Mouse (Mus musculus): ENCODE measurements around the gene 1700001O22Rik. TPM values are rescaled to one million over a fixed set of nuclear protein-coding genes. Genes with fewer than 3 reads are reported as not detected.

1700001O22Rik gene
- polyA plus RNA-seq, 1 experiment from 2014 or later: not detected

DNA sequence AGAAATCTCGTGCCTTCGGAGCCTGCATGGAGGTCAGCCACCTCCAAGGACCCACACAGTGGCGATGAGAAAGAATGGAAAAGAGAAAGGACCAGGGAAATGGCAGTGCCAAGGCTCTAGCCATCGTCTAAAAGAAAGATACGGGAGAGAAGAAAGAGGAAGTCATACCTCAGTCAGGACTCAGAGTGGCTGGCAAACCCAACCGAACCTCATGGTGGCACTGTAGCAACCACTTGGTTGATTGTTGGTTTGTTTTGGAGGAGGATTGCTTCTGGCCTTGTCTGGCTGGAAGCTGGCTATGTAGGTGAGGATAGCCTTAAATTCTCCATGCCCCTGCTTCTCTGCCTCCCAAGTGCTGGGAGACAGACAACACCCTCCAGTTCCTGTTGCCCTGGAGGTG is 34.3 kb downstream of the 1700001O22Rik start:
- H3K36me3 ChIP-seq (replicated peaks; ENCODE audit: insufficient read depth, low read length): no peaks in the 10 kb centered on the region
- H3K4me2 ChIP-seq (ENCODE audit: low read depth, low read length): peak overlapping the region; percentile 16; the same call in 1 of the 2 replicates
- 0 out of 2 replicates have a peak overlapping the region, but pooled peaks have one; percentile 25 for H3K27ac ChIP-seq (ENCODE audit: low read depth)
- H3K4me1 ChIP-seq (ENCODE audit: insufficient read depth): peaks cover 36% of the 10 kb centered on the region
- H3K9ac ChIP-seq (replicated peaks): no peak overlapping the region
- H3K27me3 ChIP-seq (ENCODE audit: insufficient read depth, low read length): no peaks in the 10 kb centered on the region
- H3K9me3 ChIP-seq (ENCODE audit: low read length): no peaks in the 10 kb centered on the region
- ATAC-seq: no peak
- H3K4me3 ChIP-seq (ENCODE audit: low read depth, low read length): no peak overlapping the region
- WGBS (ENCODE audit: insufficient replicate concordance): 33% methylated on average over 6 of the region's 6 CpGs
- TF ChIP-seq EP300 (IDR thresholded peaks at IDR 0.05; ENCODE audit: low read depth) (no peak), CTCF (IDR thresholded peaks at IDR 0.05; ENCODE audit: low read depth) (peak; percentile 66)
- DNase-seq: no peak

DNA sequence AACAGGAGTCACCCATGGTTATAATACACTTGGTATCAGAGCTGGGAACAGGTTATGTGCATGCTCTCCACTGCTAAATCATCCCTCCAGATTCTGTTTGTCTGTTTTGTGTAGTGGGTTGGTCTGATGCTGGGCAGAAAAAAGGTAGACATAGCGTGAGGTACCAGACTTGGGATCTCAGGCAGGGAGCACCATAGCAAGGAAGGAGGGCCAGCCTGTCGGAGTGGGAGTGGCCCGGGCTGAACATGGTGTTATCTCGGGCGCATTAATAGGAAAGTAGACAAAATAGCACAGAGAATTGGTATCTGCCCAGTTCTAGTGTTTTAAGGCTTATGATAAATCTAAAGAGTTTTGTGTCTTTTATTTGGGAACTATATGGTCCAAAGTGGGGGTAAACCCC is 34.9 kb downstream of the 1700001O22Rik start:
- 46% methylated on average over 5 of the region's 5 CpGs for WGBS (ENCODE audit: insufficient replicate concordance)
- DNase-seq (no peak), ATAC-seq (no peak)
- Histone ChIP-seq H3K4me2 (ENCODE audit: low read depth, low read length) (no peak overlapping the region), H3K36me3 (replicated peaks; ENCODE audit: insufficient read depth, low read length) (no peaks in the 10 kb centered on the region), H3K4me1 (ENCODE audit: insufficient read depth) (peaks cover 31% of the 10 kb centered on the region), H3K9me3 (ENCODE audit: low read length) (no peaks in the 10 kb centered on the region), H3K27ac (ENCODE audit: low read depth) (no peak overlapping the region), H3K27me3 (ENCODE audit: insufficient read depth, low read length) (no peaks in the 10 kb centered on the region), H3K9ac (replicated peaks) (no peak overlapping the region), H3K4me3 (ENCODE audit: low read depth, low read length) (no peak overlapping the region)
- TF ChIP-seq CTCF (IDR thresholded peaks at IDR 0.05; ENCODE audit: low read depth) (no peak), EP300 (IDR thresholded peaks at IDR 0.05; ENCODE audit: low read depth) (no peak)

DNA sequence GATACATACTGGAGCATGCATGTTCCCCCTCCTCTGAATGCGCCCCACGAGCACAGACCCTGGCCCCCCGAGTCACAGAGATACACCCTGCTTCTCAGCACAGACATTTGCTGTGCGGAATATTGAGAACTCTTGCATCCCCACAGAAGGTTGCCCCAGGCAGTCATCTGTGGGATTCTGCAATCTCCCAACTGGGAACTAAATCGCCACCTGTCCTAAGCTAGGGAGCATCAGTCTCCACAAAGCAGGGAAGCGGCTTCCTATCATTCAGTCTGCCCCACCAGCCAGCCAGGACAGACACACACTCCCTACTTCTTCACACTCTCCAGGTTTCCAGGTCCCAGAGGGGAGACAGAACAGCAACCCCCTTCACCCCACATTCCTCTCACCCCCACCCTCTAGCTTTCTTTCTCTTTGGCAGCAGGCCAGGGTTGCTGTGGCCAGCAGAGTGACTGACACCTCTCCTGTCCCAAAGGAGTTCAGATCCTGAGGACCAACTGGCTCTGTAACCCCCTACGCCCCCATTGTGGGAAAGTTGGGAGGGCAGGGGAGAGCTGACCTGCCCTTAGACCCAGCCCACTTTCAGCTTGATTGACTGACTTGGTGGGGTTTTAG is 35.7 kb downstream of the 1700001O22Rik start:
- Histone ChIP-seq H3K9me3 (ENCODE audit: low read length) (no peaks in the 10 kb centered on the region), H3K36me3 (replicated peaks; ENCODE audit: insufficient read depth, low read length) (no peaks in the 10 kb centered on the region), H3K27me3 (ENCODE audit: insufficient read depth, low read length) (no peaks in the 10 kb centered on the region), H3K4me1 (ENCODE audit: insufficient read depth) (peaks cover 23% of the 10 kb centered on the region), H3K4me2 (ENCODE audit: low read depth, low read length) (no peak overlapping the region), H3K27ac (ENCODE audit: low read depth) (no peak overlapping the region), H3K9ac (replicated peaks) (no peak overlapping the region), H3K4me3 (ENCODE audit: low read depth, low read length) (no peak overlapping the region)
- no peak for TF ChIP-seq CTCF (IDR thresholded peaks at IDR 0.05; ENCODE audit: low read depth)
- TF ChIP-seq EP300 (IDR thresholded peaks at IDR 0.05; ENCODE audit: low read depth): no peak
- ATAC-seq (no peak), DNase-seq (no peak)
- WGBS (ENCODE audit: insufficient replicate concordance): 80% methylated on average over 7 of the region's 7 CpGs

DNA sequence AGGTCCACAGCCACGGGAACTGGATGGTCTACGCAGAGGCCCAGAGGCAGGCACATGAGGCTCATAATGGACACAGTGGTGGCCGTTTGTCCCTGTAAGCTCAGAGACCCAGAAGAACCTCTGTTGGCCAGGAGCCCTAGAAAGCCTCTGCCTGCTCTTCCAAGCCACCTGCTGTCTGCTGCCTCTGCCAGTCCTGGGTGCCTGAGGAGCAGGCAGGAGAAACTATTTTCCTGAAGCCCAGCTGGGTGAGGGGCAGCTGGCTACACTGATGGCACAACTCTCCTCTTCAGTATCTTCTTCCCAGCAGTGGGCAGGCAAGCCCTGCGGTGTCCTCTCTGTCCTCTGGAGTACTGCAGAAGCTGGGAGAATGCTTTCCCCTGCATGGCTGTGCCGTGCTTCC is 37.0 kb downstream of the 1700001O22Rik start:
- ATAC-seq (no peak), DNase-seq (no peak)
- WGBS (ENCODE audit: insufficient replicate concordance): 77% methylated on average over 5 of the region's 5 CpGs
- H3K27ac ChIP-seq (ENCODE audit: low read depth): no peak overlapping the region
- H3K4me1 ChIP-seq (ENCODE audit: insufficient read depth): peaks cover 16% of the 10 kb centered on the region
- H3K9ac ChIP-seq (replicated peaks): no peak overlapping the region
- TF ChIP-seq CTCF (IDR thresholded peaks at IDR 0.05; ENCODE audit: low read depth): no peak
- TF ChIP-seq EP300 (IDR thresholded peaks at IDR 0.05; ENCODE audit: low read depth): no peak
- no peaks in the 10 kb centered on the region for H3K36me3 ChIP-seq (replicated peaks; ENCODE audit: insufficient read depth, low read length)
- no peaks in the 10 kb centered on the region for H3K27me3 ChIP-seq (ENCODE audit: insufficient read depth, low read length)
- H3K4me2 ChIP-seq (ENCODE audit: low read depth, low read length): no peak overlapping the region
- no peaks in the 10 kb centered on the region for H3K9me3 ChIP-seq (ENCODE audit: low read length)
- no peak overlapping the region for H3K4me3 ChIP-seq (ENCODE audit: low read depth, low read length)

DNA sequence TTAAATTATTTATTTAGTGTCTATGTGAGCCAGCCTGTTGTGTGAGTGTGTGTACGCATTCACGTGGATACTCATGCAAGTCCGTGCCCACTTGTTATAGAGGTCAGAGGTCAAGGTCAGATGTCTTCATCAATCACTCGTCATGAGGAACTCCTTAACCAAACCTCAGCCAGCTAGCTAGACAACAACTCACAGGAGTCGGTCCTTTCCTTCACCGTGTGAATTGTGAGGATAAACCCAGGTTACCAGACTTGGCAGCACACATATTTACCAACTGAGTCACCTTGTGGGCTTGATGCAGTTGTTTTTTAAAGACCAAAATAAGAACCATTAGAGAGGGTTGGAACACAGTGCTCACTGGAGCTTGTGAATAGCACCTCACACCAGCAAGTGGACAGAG is 42.8 kb downstream of the 1700001O22Rik start:
- Histone ChIP-seq H3K27ac (ENCODE audit: low read depth) (0 out of 2 replicates have a peak overlapping the region, but pooled peaks have one; percentile 7), H3K36me3 (replicated peaks; ENCODE audit: insufficient read depth, low read length) (no peaks in the 10 kb centered on the region), H3K4me1 (ENCODE audit: insufficient read depth) (peaks cover 24% of the 10 kb centered on the region), H3K4me2 (ENCODE audit: low read depth, low read length) (no peak overlapping the region), H3K9me3 (ENCODE audit: low read length) (no peaks in the 10 kb centered on the region), H3K9ac (replicated peaks) (no peak overlapping the region), H3K4me3 (ENCODE audit: low read depth, low read length) (no peak overlapping the region), H3K27me3 (ENCODE audit: insufficient read depth, low read length) (no peaks in the 10 kb centered on the region)
- TF ChIP-seq CTCF (IDR thresholded peaks at IDR 0.05; ENCODE audit: low read depth) (no peak), EP300 (IDR thresholded peaks at IDR 0.05; ENCODE audit: low read depth) (no peak)
- DNase-seq: no peak
- ATAC-seq: no peak
- 54% methylated on average over 6 of the region's 6 CpGs for WGBS (ENCODE audit: insufficient replicate concordance)

DNA sequence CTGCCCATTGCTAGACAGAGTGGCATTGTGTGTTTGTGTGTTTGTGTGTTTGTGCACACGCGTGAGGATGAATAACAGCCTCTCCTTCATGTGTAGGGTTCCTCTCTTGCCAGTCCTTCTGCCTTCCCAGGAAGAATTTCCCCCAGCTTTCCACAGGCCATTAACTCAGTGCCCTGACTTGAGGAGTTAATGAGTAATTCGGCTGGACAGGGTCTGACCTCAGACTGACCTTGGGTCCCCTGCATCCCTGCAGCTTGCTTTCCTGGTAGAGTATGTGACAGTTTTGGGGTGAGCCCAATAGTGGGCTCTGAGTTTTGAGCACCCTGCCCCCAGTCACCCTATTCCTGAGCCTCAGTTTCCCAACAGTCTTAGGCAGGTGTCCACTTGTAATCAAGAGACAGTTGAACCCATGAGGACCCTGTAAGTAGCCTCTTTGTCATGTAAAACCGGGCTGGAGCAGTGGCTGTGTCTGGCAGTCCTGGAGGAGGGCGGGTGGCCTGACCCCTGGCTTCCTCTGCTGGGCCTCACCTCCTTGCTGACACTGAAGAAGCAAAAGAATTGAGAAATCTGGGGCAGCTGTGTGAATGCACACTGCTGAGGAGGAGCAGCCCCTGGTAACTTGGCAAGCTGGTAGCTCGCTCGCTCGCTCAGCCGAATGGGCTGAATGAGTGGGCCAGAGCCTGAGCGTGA is 43.5 kb downstream of the 1700001O22Rik start:
- WGBS (ENCODE audit: insufficient replicate concordance): 53% methylated on average over 10 of the region's 10 CpGs

More for the DNA sequence above, 43.5 kb downstream of the 1700001O22Rik start:
- Histone ChIP-seq H3K9me3 (ENCODE audit: low read length) (no peaks in the 10 kb centered on the region), H3K4me2 (ENCODE audit: low read depth, low read length) (no peak overlapping the region), H3K36me3 (replicated peaks; ENCODE audit: insufficient read depth, low read length) (no peaks in the 10 kb centered on the region), H3K27me3 (ENCODE audit: insufficient read depth, low read length) (no peaks in the 10 kb centered on the region), H3K9ac (replicated peaks) (no peak overlapping the region), H3K27ac (ENCODE audit: low read depth) (0 out of 2 replicates have a peak overlapping the region, but pooled peaks have one; percentile 7), H3K4me3 (ENCODE audit: low read depth, low read length) (no peak overlapping the region), H3K4me1 (ENCODE audit: insufficient read depth) (peaks cover 24% of the 10 kb centered on the region)
- TF ChIP-seq EP300 (IDR thresholded peaks at IDR 0.05; ENCODE audit: low read depth) (no peak), CTCF (IDR thresholded peaks at IDR 0.05; ENCODE audit: low read depth) (no peak)
- ATAC-seq (peak; percentile 49), DNase-seq (no peak)

All from liver, postnatal 0 days (tissue).